Mouse (Mus musculus): ENCODE data around the gene Tmprss11d. TPM values are rescaled to one million over a fixed set of nuclear protein-coding genes. Genes with fewer than 3 reads are reported as not detected.
"Not testable (repeated sequence)": the region's sequence is repeated elsewhere in the genome, so short reads cannot be mapped to it uniquely, and the experiment has no call there.

Gene Tmprss11d
- total RNA-seq (2021) = not detected

- DNase-seq (ENCODE audit: low spot score in 2 of 2) = no peak
- intact Hi-C loops (cut with DNase I) = no loop called here
These were observed at the start of gene Tmprss11d for GRCm38 (mm10) chr5:86373320-86373719. Gene Tmprss11d, minus strand, starts transcription at chr5:86373420.

- intact Hi-C loops (cut with DNase I) = no loop called here
These were observed 48.3 kb upstream of the Tmprss11d start for GRCm38 (mm10) chr5:86421323-86422028.

GRCm38 (mm10) chr5:86419494-86419893 lies 46.3 kb upstream of the Tmprss11d start:
- intact Hi-C loops (cut with DNase I) = no loop called here
- DNase-seq (ENCODE audit: low spot score in 2 of 2) = peak in 1 of 2 experiments; percentile 14

More at GRCm38 (mm10) chr5:86421323-86422028, 48.3 kb upstream of the Tmprss11d start:
- DNase-seq (ENCODE audit: low spot score in 2 of 2) = no peak

- intact Hi-C loops (cut with DNase I) = no loop called here
- no peak for DNase-seq (ENCODE audit: low spot score in 2 of 2)
These were observed 41.1 kb upstream of the Tmprss11d start for GRCm38 (mm10) chr5:86414280-86414679.

- DNase-seq (ENCODE audit: low spot score in 2 of 2) = peak in 1 of 2 experiments; percentile 9
- intact Hi-C loops (cut with DNase I) = loop anchor here (1.0 to 2.0 kb wide), 2 partner anchors 58 to 220 kb away; no protein-coding TSS in a partner anchor
These were observed 37.6 kb upstream of the Tmprss11d start for GRCm38 (mm10) chr5:86410815-86411214.

GRCm38 (mm10) chr5:86407941-86408340 lies 34.7 kb upstream of the Tmprss11d start:
- DNase-seq (ENCODE audit: low spot score in 2 of 2) = no peak
- intact Hi-C loops (cut with DNase I) = no loop called here

GRCm38 (mm10) chr5:86407191-86407590 lies 34.0 kb upstream of the Tmprss11d start:
- intact Hi-C loops (cut with DNase I) = no loop called here
- no peak for DNase-seq (ENCODE audit: low spot score in 2 of 2)

- intact Hi-C loops (cut with DNase I) = loop anchor here (5.0 kb wide), 1 partner anchor 323 kb away; no protein-coding TSS in a partner anchor
- DNase-seq (ENCODE audit: low spot score in 2 of 2) = no peak
These were observed 13.7 kb downstream of the Tmprss11d start for GRCm38 (mm10) chr5:86359412-86359985.

GRCm38 (mm10) chr5:86352966-86353365 lies 20.3 kb downstream of the Tmprss11d start:
- DNase-seq (ENCODE audit: low spot score in 2 of 2) = peak; percentile 29 to 59
- intact Hi-C loops (cut with DNase I) = loop anchor here (2.0 kb wide), 1 partner anchor 58 kb away; no protein-coding TSS in a partner anchor

GRCm38 (mm10) chr5:86318018-86318956 lies 54.9 kb downstream of the Tmprss11d start:
- DNase-seq (ENCODE audit: low spot score in 2 of 2); intact Hi-C loops (cut with DNase I): not testable (repeated sequence)

GRCm38 (mm10) chr5:86306116-86306515 lies 67.1 kb downstream of the Tmprss11d start:
- intact Hi-C loops (cut with DNase I) = no loop called here
- DNase-seq (ENCODE audit: low spot score in 2 of 2) = no peak

- DNase-seq (ENCODE audit: low spot score in 2 of 2) = no peak
These were observed 69.3 kb downstream of the Tmprss11d start for GRCm38 (mm10) chr5:86303877-86304276.

GRCm38 (mm10) chr5:86289208-86289607 lies 84.0 kb downstream of the Tmprss11d start, which contains the start of gene Tmprss11c:
Gene Tmprss11c, minus strand, starts transcription at chr5:86289308.
- no peak for DNase-seq (ENCODE audit: low spot score in 2 of 2)
- intact Hi-C loops (cut with DNase I) = no loop called here

More at GRCm38 (mm10) chr5:86303877-86304276, 69.3 kb downstream of the Tmprss11d start:
- intact Hi-C loops (cut with DNase I) = no loop called here

Other genes with a start within 250 kb of the Tmprss11d start
- gene Uba6, start 200.6 kb downstream of the Tmprss11d start, total RNA-seq (2021) = 10 to 100 TPM; 23.5 to 24.7 TPM
- not detected for gene Gnrhr, start 175.5 kb downstream of the Tmprss11d start, total RNA-seq (2021)
- gene Tmprss11c, start 84.1 kb downstream of the Tmprss11d start, total RNA-seq (2021) = not detected
- gene Tmprss11a, start 95.6 kb upstream of the Tmprss11d start, total RNA-seq (2021) = not detected
- not detected for gene Tmprss11g, start 145.2 kb upstream of the Tmprss11d start, total RNA-seq (2021)

All from left cerebral cortex, postnatal 25 days (tissue).